Mouse (Mus musculus) neural tube, embryonic 15.5 days (tissue): ENCODE measurements around the gene Casp9. TPM values are rescaled to one million over a fixed set of nuclear protein-coding genes. Genes with fewer than 3 reads are reported as not detected.

ENCODE experiments used
- ATAC-seq: fragments of 200-750 bp; cut with Nextera tagmentation; 2 replicates; pipeline ENCODE4 v1.8.0; 2017; ENCODE audit warnings: mild to moderate bottlenecking, moderate TSS enrichment, moderate library complexity; ENCODE audit not compliant: low FRiP score
- H3K27ac ChIP-seq: fragments of 300-500 bp; sonication (generic); replicated peaks from 2 replicates; pipeline ENCODE4 v1.5.1; 2015; ENCODE audit warnings: mild to moderate bottlenecking, inconsistent platforms
- H3K27me3 ChIP-seq: fragments of 300-500 bp; sonication (generic); replicated peaks from 2 replicates; pipeline ENCODE4 v1.6.1; 2015; ENCODE audit warnings: inconsistent platforms
- H3K36me3 ChIP-seq: fragments of 300-500 bp; sonication (generic); 2 replicates; pipeline ENCODE4 v1.6.1; 2015; ENCODE audit warnings: inconsistent platforms
- H3K4me1 ChIP-seq: fragments of 300-500 bp; sonication (generic); 2 replicates; pipeline ENCODE4 v1.6.1; 2015; ENCODE audit warnings: inconsistent platforms
- H3K4me2 ChIP-seq: fragments of 300-500 bp; sonication (generic); 2 replicates; pipeline ENCODE4 v1.6.1; 2015; ENCODE audit warnings: inconsistent platforms, mild to moderate bottlenecking, moderate library complexity
- H3K4me3 ChIP-seq: fragments of 300-500 bp; sonication (generic); replicated peaks from 2 replicates; pipeline ENCODE4 v1.5.1; 2015; ENCODE audit warnings: mild to moderate bottlenecking, inconsistent platforms
- H3K9ac ChIP-seq: fragments of 300-500 bp; sonication (generic); replicated peaks from 2 replicates; pipeline ENCODE4 v1.6.1; 2015; ENCODE audit warnings: mild to moderate bottlenecking, inconsistent platforms
- H3K9me3 ChIP-seq: fragments of 300-500 bp; sonication (generic); replicated peaks from 2 replicates; pipeline ENCODE4 v1.6.1; 2016; ENCODE audit warnings: inconsistent platforms
- WGBS: fragments of 180-500 bp; shearing (Covaris S2); methylation state at CpG from one replicate; pipeline ENCODE4 v1.1.7; 2015; ENCODE audit warnings: mixed read lengths; 5-methylcytosine and 5-hydroxymethylcytosine counted together
- polyA plus RNA-seq: library from polyadenylated mRNA; unstranded; fragments of >200 nt; fragmentation: Nextera tagmentation; extraction: Ambion mirVana; gene quantifications from 2 replicates; pipeline ENCODE4 v1.2.1, GENCODE M21; 2015

Gene Casp9
- polyA plus RNA-seq, 1 experiment from 2014 or later = 19.2 TPM

- no peak overlapping the region for H3K9ac ChIP-seq
- H3K27ac ChIP-seq = no peak overlapping the region
- peaks cover 1% of the 10 kb centered on the region; the same call in 1 of the 2 replicates for H3K4me1 ChIP-seq
- H3K4me2 ChIP-seq = no peak overlapping the region
- WGBS = 72% methylated on average over 3 of the region's 3 CpGs
- no peaks in the 10 kb centered on the region for H3K36me3 ChIP-seq
- H3K9me3 ChIP-seq = no peaks in the 10 kb centered on the region
- H3K27me3 ChIP-seq = no peaks in the 10 kb centered on the region
- no peak overlapping the region for H3K4me3 ChIP-seq
- ATAC-seq = no peak
Observed at GRCm38 (mm10) chr4:141821178-141821577, 27.8 kb downstream of the Casp9 start.

- 79% methylated on average over 10 of the region's 10 CpGs for WGBS
- no peak for ATAC-seq
- Histone ChIP-seq H3K4me2 (no peak overlapping the region), H3K36me3 (no peaks in the 10 kb centered on the region), H3K4me3 (no peak overlapping the region), H3K9me3 (no peaks in the 10 kb centered on the region), H3K9ac (no peak overlapping the region), H3K4me1 (no peaks in the 10 kb centered on the region), H3K27ac (no peak overlapping the region), H3K27me3 (no peaks in the 10 kb centered on the region)
Observed at GRCm38 (mm10) chr4:141822089-141822488, 28.7 kb downstream of the Casp9 start.

- Histone ChIP-seq H3K4me2 (no peak overlapping the region), H3K4me3 (no peak overlapping the region), H3K36me3 (no peaks in the 10 kb centered on the region), H3K27me3 (no peaks in the 10 kb centered on the region), H3K4me1 (no peaks in the 10 kb centered on the region), H3K9me3 (no peaks in the 10 kb centered on the region), H3K27ac (no peak overlapping the region), H3K9ac (no peak overlapping the region)
- WGBS = 64% methylated on average over 3 of the region's 3 CpGs
- no peak for ATAC-seq
Observed at GRCm38 (mm10) chr4:141822979-141823378, 29.6 kb downstream of the Casp9 start.

GRCm38 (mm10) chr4:141826060-141826459 lies 32.6 kb downstream of the Casp9 start, which contains the start of gene Cela2a:
TSS of gene Cela2a (minus strand) at chr4:141826160.
- no peak within 1 kb of the TSS for H3K27ac ChIP-seq
- WGBS = 56% methylated on average over 5 of the region's 5 CpGs
- no peak within 1 kb of the TSS for H3K4me2 ChIP-seq
- H3K9ac ChIP-seq = no peak within 1 kb of the TSS
- no peaks in the 10 kb centered on the region for H3K9me3 ChIP-seq
- no peaks in the 10 kb centered on the region for H3K4me1 ChIP-seq
- no peaks in the 10 kb centered on the region for H3K36me3 ChIP-seq
- no peak within 1 kb of the TSS for H3K4me3 ChIP-seq
- no peaks in the 10 kb centered on the region for H3K27me3 ChIP-seq
- ATAC-seq = no peak

GRCm38 (mm10) chr4:141827401-141827800 lies 34.0 kb downstream of the Casp9 start:
- Histone ChIP-seq H3K36me3 (no peaks in the 10 kb centered on the region), H3K9ac (no peak overlapping the region), H3K4me3 (no peak overlapping the region), H3K4me1 (no peaks in the 10 kb centered on the region), H3K9me3 (no peaks in the 10 kb centered on the region), H3K27me3 (no peaks in the 10 kb centered on the region), H3K27ac (no peak overlapping the region), H3K4me2 (no peak overlapping the region)
- 94% methylated on average over 2 of the region's 2 CpGs for WGBS
- ATAC-seq = no peak

- H3K36me3 ChIP-seq = no peaks in the 10 kb centered on the region
- no peaks in the 10 kb centered on the region for H3K27me3 ChIP-seq
- H3K9ac ChIP-seq = no peak overlapping the region
- no peaks in the 10 kb centered on the region for H3K9me3 ChIP-seq
- no peaks in the 10 kb centered on the region for H3K4me1 ChIP-seq
- ATAC-seq = no peak
- H3K4me2 ChIP-seq = no peak overlapping the region
- no peak overlapping the region for H3K27ac ChIP-seq
- WGBS = 82% methylated on average over 4 of the region's 4 CpGs
- no peak overlapping the region for H3K4me3 ChIP-seq
Observed at GRCm38 (mm10) chr4:141828177-141828576, 34.8 kb downstream of the Casp9 start.

GRCm38 (mm10) chr4:141830381-141830780 lies 37.0 kb downstream of the Casp9 start:
- Histone ChIP-seq H3K4me2 (no peak overlapping the region), H3K4me1 (no peaks in the 10 kb centered on the region), H3K27me3 (no peaks in the 10 kb centered on the region), H3K36me3 (no peaks in the 10 kb centered on the region), H3K4me3 (no peak overlapping the region), H3K27ac (no peak overlapping the region), H3K9ac (no peak overlapping the region), H3K9me3 (no peaks in the 10 kb centered on the region)
- 64% methylated on average over 11 of the region's 11 CpGs for WGBS
- no peak for ATAC-seq

GRCm38 (mm10) chr4:141831361-141831760 lies 37.9 kb downstream of the Casp9 start:
- Histone ChIP-seq H3K4me2 (no peak overlapping the region), H3K4me3 (no peak overlapping the region), H3K27ac (no peak overlapping the region), H3K4me1 (no peaks in the 10 kb centered on the region), H3K27me3 (no peaks in the 10 kb centered on the region), H3K36me3 (no peaks in the 10 kb centered on the region), H3K9me3 (no peaks in the 10 kb centered on the region), H3K9ac (no peak overlapping the region)
- WGBS = 83% methylated on average over 7 of the region's 7 CpGs
- ATAC-seq = no peak

GRCm38 (mm10) chr4:141833911-141834310 lies 40.5 kb downstream of the Casp9 start:
- ATAC-seq = no peak
- Histone ChIP-seq H3K4me3 (no peak overlapping the region), H3K27me3 (no peaks in the 10 kb centered on the region), H3K4me2 (no peak overlapping the region), H3K4me1 (no peaks in the 10 kb centered on the region), H3K9me3 (no peaks in the 10 kb centered on the region), H3K9ac (no peak overlapping the region), H3K27ac (no peak overlapping the region), H3K36me3 (no peaks in the 10 kb centered on the region)
- 58% methylated on average over 1 of the region's 1 CpGs for WGBS

GRCm38 (mm10) chr4:141834536-141835095 lies 41.2 kb downstream of the Casp9 start:
- WGBS = 66% methylated on average over 5 of the region's 5 CpGs
- H3K27me3 ChIP-seq = no peaks in the 10 kb centered on the region
- H3K4me1 ChIP-seq = no peaks in the 10 kb centered on the region
- no peak overlapping the region for H3K27ac ChIP-seq
- H3K4me2 ChIP-seq = no peak overlapping the region
- no peak overlapping the region for H3K4me3 ChIP-seq
- no peaks in the 10 kb centered on the region for H3K9me3 ChIP-seq
- no peaks in the 10 kb centered on the region for H3K36me3 ChIP-seq
- no peak for ATAC-seq
- H3K9ac ChIP-seq = no peak overlapping the region

GRCm38 (mm10) chr4:141845999-141846398 lies 52.6 kb downstream of the Casp9 start, which contains the start of gene Ctrc:
TSS of gene Ctrc (minus strand) at chr4:141846359.
- no peak for ATAC-seq
- H3K27me3 ChIP-seq = no peaks in the 10 kb centered on the region
- no peak within 1 kb of the TSS for H3K27ac ChIP-seq
- no peak within 1 kb of the TSS for H3K4me2 ChIP-seq
- H3K4me3 ChIP-seq = no peak within 1 kb of the TSS
- H3K36me3 ChIP-seq = no peaks in the 10 kb centered on the region
- H3K9ac ChIP-seq = no peak within 1 kb of the TSS
- no peaks in the 10 kb centered on the region for H3K9me3 ChIP-seq
- WGBS = 84% methylated on average over 6 of the region's 6 CpGs
- H3K4me1 ChIP-seq = no peaks in the 10 kb centered on the region

GRCm38 (mm10) chr4:141853437-141853836 lies 60.0 kb downstream of the Casp9 start:
- ATAC-seq = no peak
- Histone ChIP-seq H3K27ac (no peak overlapping the region), H3K9me3 (no peaks in the 10 kb centered on the region), H3K4me2 (no peak overlapping the region), H3K4me1 (0 out of 2 replicates have a peak, but pooled peaks cover 2% of the 10 kb centered on the region), H3K9ac (no peak overlapping the region), H3K4me3 (no peak overlapping the region), H3K27me3 (no peaks in the 10 kb centered on the region), H3K36me3 (no peaks in the 10 kb centered on the region)
- WGBS = 72% methylated on average over 9 of the region's 9 CpGs
